Mouse (Mus musculus): Measurements from ENCODE around the gene Mturn.

Mturn gene

DNA sequence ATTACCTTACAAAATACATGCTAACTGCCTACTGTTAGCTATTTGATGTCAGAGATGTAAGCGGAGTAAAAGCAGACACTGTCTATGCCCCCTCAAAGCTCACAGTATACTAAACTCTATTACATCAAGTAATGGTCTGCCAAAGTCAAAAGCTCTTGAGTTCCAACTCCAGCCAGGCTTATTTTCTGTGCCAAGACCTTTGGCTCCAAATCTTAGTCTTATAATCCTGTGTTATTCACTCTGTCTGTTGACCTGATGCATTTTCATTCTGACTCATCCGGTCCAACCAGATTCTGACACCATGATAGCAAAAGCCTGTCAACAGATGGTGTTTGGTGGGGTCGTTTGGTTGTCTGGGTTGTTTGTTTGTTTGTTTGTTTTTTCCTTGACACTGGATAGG lies 50.3 kb downstream of the Mturn start:
- no peak for DNase-seq

GRCm38 (mm10) chr6:54732721-54733120 lies 51.3 kb downstream of the Mturn start:
- no peak for DNase-seq

- DNase-seq, result no peak
These were observed 54.7 kb downstream of the Mturn start for GRCm38 (mm10) chr6:54736126-54736525.

DNA sequence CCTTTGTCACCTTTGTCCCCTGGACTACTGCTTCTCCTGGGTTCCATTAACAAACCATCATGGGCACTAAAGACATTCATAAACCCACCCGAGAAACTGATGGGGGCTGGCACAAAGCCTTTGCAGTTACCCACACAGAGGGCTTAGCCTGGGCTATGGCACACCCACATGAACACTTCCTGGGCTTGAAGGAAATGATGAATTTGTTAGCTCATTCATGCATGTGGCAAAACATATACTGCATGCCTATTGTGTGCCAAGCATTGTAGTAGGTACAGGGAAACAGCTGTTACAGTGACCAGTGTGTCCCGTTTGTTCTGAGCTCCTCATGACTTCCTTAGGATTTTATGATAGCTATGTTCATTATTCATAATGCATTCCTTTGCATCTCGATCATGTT lies 55.8 kb downstream of the Mturn start:
- DNase-seq, result no peak

GRCm38 (mm10) chr6:54737684-54738083 lies 56.3 kb downstream of the Mturn start:
- no peak for DNase-seq

GRCm38 (mm10) chr6:54749056-54749455 lies 67.6 kb downstream of the Mturn start:
- DNase-seq, result no peak

DNA sequence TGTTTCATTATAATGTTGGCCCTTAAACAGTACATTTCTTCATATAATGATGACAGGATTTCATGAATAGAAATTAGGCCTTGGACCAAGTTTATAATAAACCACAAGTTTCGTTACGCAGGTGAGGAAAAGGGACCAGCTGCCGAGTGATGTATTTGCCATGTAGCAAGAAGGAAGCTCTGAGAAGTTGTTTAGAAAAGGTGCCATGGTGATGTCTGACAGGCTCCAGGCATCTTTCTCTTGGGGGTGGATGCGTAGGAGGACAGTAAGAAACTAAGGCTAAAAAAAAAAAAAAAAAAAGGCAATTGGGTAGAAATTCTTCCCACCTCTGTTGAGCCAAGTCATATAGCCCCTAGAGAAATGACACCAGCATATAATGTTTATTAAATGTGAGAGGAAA lies 70.2 kb downstream of the Mturn start:
- no peak for DNase-seq

DNA sequence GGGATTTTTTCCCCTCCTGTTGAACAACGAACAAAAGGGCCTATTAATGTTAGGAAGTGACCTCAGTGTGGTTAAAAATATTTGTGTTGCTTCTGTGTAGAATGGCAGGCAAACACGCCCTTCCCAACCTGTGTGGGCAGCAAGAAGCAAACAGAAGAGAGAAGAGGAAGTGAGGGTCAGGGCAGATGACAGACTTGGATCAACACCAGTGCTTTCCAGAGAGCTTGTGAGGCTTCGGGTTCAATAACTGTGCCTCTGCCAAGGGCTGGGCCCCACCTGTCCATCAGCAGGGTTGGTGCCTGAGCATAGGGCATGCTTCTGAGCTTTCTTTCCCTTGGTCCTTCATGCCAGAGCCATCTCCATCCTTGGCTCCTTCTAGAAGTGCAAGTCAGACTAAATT lies 70.7 kb downstream of the Mturn start:
- no peak for DNase-seq
